Comparison of ENCODE assay signal across 26 mouse cellular contexts in genomic region chr11:100311656-100312055, GRCm38 (mm10). TPM values are rescaled to one million over a fixed set of nuclear protein-coding genes. Genes with fewer than 3 reads are reported as not detected.
A peak's percentile ranks its signal among the peaks of the same experiment; 100 is the strongest.
DNase-seq lines count a peak whose midpoint lies in the region; ATAC-seq and TF ChIP-seq lines count a peak whose summit lies in the region.
"Had no signal": no experiment of that assay in that cellular context is flagged by ENCODE, and none has a peak within 500 bp of the region (broad histone marks: within the 10 kb centered on the region; RNA-seq: fewer than 3 reads in every experiment).

No protein-coding gene starts in this region.

- 18% methylated on average over 1 of the region's 1 CpGs for WGBS in heart, embryonic 13.5 days
- 71% methylated on average over 1 of the region's 1 CpGs for WGBS in hindbrain, embryonic 15.5 days
- WGBS in hindbrain, embryonic 11.5 days = 69% methylated on average over 1 of the region's 1 CpGs

- no peak for TF ChIP-seq CTCF in MEL (IDR thresholded peaks at IDR 0.05 in 2 of 3, conservative IDR thresholded peaks at IDR 0.05 in 1 of 3; ENCODE audit: control insufficient read depth in 1 of 3, insufficient read depth in 1 of 3, low read depth in 2 of 3, low read length in 3 of 3, poor library complexity in 1 of 3, severe bottlenecking in 1 of 3)
- TF ChIP-seq CTCF in cortical plate, adult 2 months (IDR thresholded peaks at IDR 0.05; ENCODE audit: extremely low read depth, insufficient read depth, low read length) = no peak

- H3K4me1 ChIP-seq in heart, embryonic 13.5 days = peaks cover 13% of the 10 kb centered on the region
- H3K4me1 ChIP-seq in hindbrain, embryonic 15.5 days (replicated peaks) = peaks cover 8% of the 10 kb centered on the region; the same call in 1 of the 2 replicates
- no peaks in the 10 kb centered on the region for H3K4me1 ChIP-seq in hindbrain, embryonic 11.5 days (replicated peaks; ENCODE audit: control insufficient read depth, insufficient read depth, low read length)
- peaks cover 0 to 7% of the 10 kb centered on the region in 2 experiments; a peak in 1 of 4 replicates for H3K4me1 ChIP-seq in MEL (ENCODE audit: control insufficient read depth in 1 of 2, insufficient read depth in 2 of 2, low read length in 2 of 2)
- peaks cover 4% of the 10 kb centered on the region for H3K4me1 ChIP-seq in cortical plate, adult 2 months (ENCODE audit: control insufficient read depth, insufficient read depth, low read length)
- H3K4me1 ChIP-seq: embryonic facial prominence, embryonic 12.5 days; kidney, embryonic 15.5 days had no signal

- TF ChIP-seq POLR2A in MEL (IDR thresholded peaks at IDR 0.05; ENCODE audit: control insufficient read depth in 1 of 2, insufficient read depth in 1 of 2, low read depth in 1 of 2, low read length in 2 of 2, poor library complexity in 1 of 2) = no peak
- no peak for TF ChIP-seq POLR2A in cortical plate, adult 2 months (IDR thresholded peaks at IDR 0.05; ENCODE audit: extremely low read depth, insufficient read depth, low read length)

- H3K9ac ChIP-seq in heart, embryonic 13.5 days = peak overlapping the region; percentile 6; the same call in 1 of the 2 replicates
- H3K9ac ChIP-seq in hindbrain, embryonic 15.5 days = no peak overlapping the region
- H3K9ac ChIP-seq in hindbrain, embryonic 11.5 days (ENCODE audit: low read depth, low read length) = no peak overlapping the region
- no peak overlapping the region for H3K9ac ChIP-seq in MEL (ENCODE audit: control insufficient read depth, low read depth, low read length, poor library complexity, severe bottlenecking)
- H3K9ac ChIP-seq: embryonic facial prominence, embryonic 12.5 days; kidney, embryonic 15.5 days; liver, embryonic 15.5 days; lung, embryonic 15.5 days; midbrain, embryonic 15.5 days; neural tube, embryonic 12.5 days had no signal

- no peak overlapping the region for H3K4me3 ChIP-seq in heart, embryonic 13.5 days
- no peak overlapping the region for H3K4me3 ChIP-seq in hindbrain, embryonic 15.5 days
- no peak overlapping the region for H3K4me3 ChIP-seq in hindbrain, embryonic 11.5 days (ENCODE audit: low read depth, low read length)
- H3K4me3 ChIP-seq in MEL (ENCODE audit: control insufficient read depth in 1 of 2, insufficient read depth in 1 of 2, low read depth in 2 of 2, low read length in 2 of 2) = no peak overlapping the region
- no peak overlapping the region for H3K4me3 ChIP-seq in cortical plate, adult 2 months (ENCODE audit: insufficient read depth, low read length)
- H3K4me3 ChIP-seq: embryonic facial prominence, embryonic 12.5 days; kidney, embryonic 15.5 days; liver, embryonic 15.5 days; lung, embryonic 15.5 days; midbrain, embryonic 15.5 days; neural tube, embryonic 12.5 days had no signal

- H3K9me3 ChIP-seq in heart, embryonic 13.5 days = no peaks in the 10 kb centered on the region
- no peaks in the 10 kb centered on the region for H3K9me3 ChIP-seq in hindbrain, embryonic 15.5 days
- H3K9me3 ChIP-seq in hindbrain, embryonic 11.5 days (ENCODE audit: control insufficient read depth, low read length) = no peaks in the 10 kb centered on the region
- H3K9me3 ChIP-seq in MEL (replicated peaks; ENCODE audit: insufficient read depth, low read length) = no peaks in the 10 kb centered on the region
- H3K9me3 ChIP-seq: embryonic facial prominence, embryonic 12.5 days; kidney, embryonic 15.5 days; liver, embryonic 15.5 days; lung, embryonic 15.5 days; midbrain, embryonic 15.5 days; neural tube, embryonic 12.5 days had no signal

- no peak for DNase-seq in heart, adult 11 months
- no peak for DNase-seq in hindbrain, embryonic 11.5 days (ENCODE audit: low spot score)
- peak; percentile 42 for DNase-seq in MEL (ENCODE audit: low read depth, low spot score)
- DNase-seq in thymus, postnatal 10 days (ENCODE audit: low spot score in 2 of 2) = no peak
- DNase-seq: adrenal gland, adult 8-10 months; cerebellum, adult 11-12 months; left cerebral cortex, postnatal 4 days; liver; retina, postnatal 1 day; thymus, postnatal 25 days had no signal

- TF ChIP-seq RAD21 in MEL (IDR thresholded peaks at IDR 0.05; ENCODE audit: low read depth, low read length) = no peak

- H3K27me3 ChIP-seq in heart, embryonic 13.5 days (replicated peaks) = no peaks in the 10 kb centered on the region
- no peaks in the 10 kb centered on the region for H3K27me3 ChIP-seq in hindbrain, embryonic 15.5 days
- no peaks in the 10 kb centered on the region for H3K27me3 ChIP-seq in hindbrain, embryonic 11.5 days (ENCODE audit: control insufficient read depth, insufficient read depth, low read length)
- peaks cover 3 to 8% of the 10 kb centered on the region in 2 experiments; a peak in 3 of 4 replicates for H3K27me3 ChIP-seq in MEL (ENCODE audit: control insufficient read depth in 1 of 2, insufficient read depth in 2 of 2, low read length in 2 of 2)
- H3K27me3 ChIP-seq: embryonic facial prominence, embryonic 12.5 days; kidney, embryonic 15.5 days; liver, embryonic 15.5 days; lung, embryonic 15.5 days; midbrain, embryonic 15.5 days; neural tube, embryonic 12.5 days had no signal

- peak in 1 of 2 experiments; percentile 64; a peak in 2 of 4 replicates for TF ChIP-seq EP300 in MEL (IDR thresholded peaks at IDR 0.05; ENCODE audit: low read depth in 1 of 2, low read length in 2 of 2)

- H3K79me2 ChIP-seq in MEL (ENCODE audit: control insufficient read depth, insufficient read depth, low read length, poor library complexity) = no peaks in the 10 kb centered on the region

- H3K4me2 ChIP-seq in heart, embryonic 13.5 days = peak overlapping the region; percentile 30
- H3K4me2 ChIP-seq in hindbrain, embryonic 15.5 days = no peak overlapping the region
- H3K4me2 ChIP-seq in hindbrain, embryonic 11.5 days (replicated peaks; ENCODE audit: low read depth, low read length) = no peak overlapping the region
- H3K4me2 ChIP-seq: embryonic facial prominence, embryonic 12.5 days; kidney, embryonic 15.5 days; liver, embryonic 15.5 days; lung, embryonic 15.5 days; midbrain, embryonic 15.5 days; neural tube, embryonic 12.5 days had no signal

- H3K27ac ChIP-seq in heart, embryonic 13.5 days (replicated peaks) = peak overlapping the region; percentile 81
- H3K27ac ChIP-seq in hindbrain, embryonic 15.5 days (replicated peaks) = peak overlapping the region; percentile 6; the same call in 1 of the 2 replicates
- no peak overlapping the region for H3K27ac ChIP-seq in hindbrain, embryonic 11.5 days (ENCODE audit: low read depth, low read length)
- no peak overlapping the region for H3K27ac ChIP-seq in MEL (ENCODE audit: control insufficient read depth, low read depth, low read length)
- 0 out of 2 replicates have a peak overlapping the region, but pooled peaks have one; percentile 74 for H3K27ac ChIP-seq in cortical plate, adult 2 months (ENCODE audit: insufficient read depth, low read length)
- H3K27ac ChIP-seq: embryonic facial prominence, embryonic 12.5 days; kidney, embryonic 15.5 days; liver, embryonic 15.5 days; lung, embryonic 15.5 days; macrophage; midbrain, embryonic 15.5 days; neural tube, embryonic 12.5 days had no signal

- H3K36me3 ChIP-seq in heart, embryonic 13.5 days = no peaks in the 10 kb centered on the region
- no peaks in the 10 kb centered on the region for H3K36me3 ChIP-seq in hindbrain, embryonic 15.5 days
- no peaks in the 10 kb centered on the region for H3K36me3 ChIP-seq in hindbrain, embryonic 11.5 days (ENCODE audit: control insufficient read depth, insufficient read depth, low read length)
- H3K36me3 ChIP-seq in MEL (ENCODE audit: control insufficient read depth in 1 of 2, insufficient read depth in 2 of 2, low read length in 2 of 2) = no peaks in the 10 kb centered on the region
- H3K36me3 ChIP-seq: embryonic facial prominence, embryonic 12.5 days; kidney, embryonic 15.5 days; liver, embryonic 15.5 days; lung, embryonic 15.5 days; midbrain, embryonic 15.5 days; neural tube, embryonic 12.5 days had no signal

- no peak for ATAC-seq in heart, embryonic 13.5 days (ENCODE audit: extremely low read depth, insufficient number of reproducible peaks, low FRiP score, low TSS enrichment)
- no peak for ATAC-seq in hindbrain, embryonic 15.5 days (ENCODE audit: low FRiP score, low read depth)
- ATAC-seq in hindbrain, embryonic 11.5 days (ENCODE audit: low FRiP score) = no peak
- ATAC-seq: activated CD4-positive, CD25-positive, alpha-beta regulatory T cell, adult 4 months; midbrain, embryonic 15.5 days had no signal

RNA-seq across cellular contexts. Expression of gene Eif1, which starts 8.0 kb away (rescaled TPM):
- polyA plus RNA-seq in heart, embryonic 13.5 days (2015; fragmentation: Nextera tagmentation; extraction: Ambion mirVana) = 1,570 and 1,681 TPM in 2 replicates
- polyA plus RNA-seq in hindbrain, embryonic 15.5 days (2015; fragmentation: Nextera tagmentation; extraction: Ambion mirVana) = 1,215 and 1,231 TPM in 2 replicates
- polyA plus RNA-seq in hindbrain, embryonic 11.5 days (2014; fragmentation: Nextera tagmentation; extraction: Ambion mirVana) = 1,709 and 1,853 TPM in 2 replicates
- total RNA-seq in MEL (2012; rRNA removed) = 320 and 383 TPM in 2 replicates
- polyA plus RNA-seq in MEL (2012; ENCODE audit: insufficient read depth in 1 of 2, insufficient read length in 2 of 2, low read depth in 1 of 2, low replicate concordance in 2 of 2, missing spikeins in 1 of 2) = 100 to 1,000 TPM; 289 to 926 TPM
- 534 and 549 TPM in 2 replicates for polyA plus RNA-seq in cortical plate, adult 2 months (2012; rRNA removed)

RNA-seq across cellular contexts. Expression of gene Gast, which starts 22.6 kb away (rescaled TPM):
- not detected in 2 replicates for polyA plus RNA-seq in heart, embryonic 13.5 days (2015; fragmentation: Nextera tagmentation; extraction: Ambion mirVana)
- polyA plus RNA-seq in hindbrain, embryonic 15.5 days (2015; fragmentation: Nextera tagmentation; extraction: Ambion mirVana) = 0.38 TPM in 1 of 2 replicates, not detected in the other
- polyA plus RNA-seq in hindbrain, embryonic 11.5 days (2014; fragmentation: Nextera tagmentation; extraction: Ambion mirVana) = 1.1 TPM in 1 of 2 replicates, not detected in the other
- not detected in 2 replicates for total RNA-seq in MEL (2012; rRNA removed)
- not detected for polyA plus RNA-seq in MEL (2012; ENCODE audit: insufficient read depth in 1 of 2, insufficient read length in 2 of 2, low read depth in 1 of 2, low replicate concordance in 2 of 2, missing spikeins in 1 of 2)
- 0.33 TPM in 1 of 2 replicates, not detected in the other for polyA plus RNA-seq in cortical plate, adult 2 months (2012; rRNA removed)
- total RNA-seq: adrenal gland, adult 8-10 months; gastrocnemius, postnatal 4 days; left cerebral cortex, adult 8-10 months; left cerebral cortex, postnatal 4 days had no signal
- polyA plus RNA-seq: activated CD4-positive, CD25-positive, alpha-beta regulatory T cell, adult 4 months; C2C12; embryonic facial prominence, embryonic 12.5 days; kidney, embryonic 15.5 days; liver, embryonic 15.5 days; lung, embryonic 15.5 days; macrophage; neural tube, embryonic 12.5 days had no signal

RNA-seq across cellular contexts. Expression of gene Krt42, which starts 42.0 kb away (rescaled TPM):
- not detected in 2 replicates for polyA plus RNA-seq in heart, embryonic 13.5 days (2015; fragmentation: Nextera tagmentation; extraction: Ambion mirVana)
- not detected in 2 replicates for polyA plus RNA-seq in hindbrain, embryonic 15.5 days (2015; fragmentation: Nextera tagmentation; extraction: Ambion mirVana)
- polyA plus RNA-seq in hindbrain, embryonic 11.5 days (2014; fragmentation: Nextera tagmentation; extraction: Ambion mirVana) = not detected in 2 replicates
- total RNA-seq in MEL (2012; rRNA removed) = not detected in 2 replicates
- polyA plus RNA-seq in MEL (2012; ENCODE audit: insufficient read depth in 1 of 2, insufficient read length in 2 of 2, low read depth in 1 of 2, low replicate concordance in 2 of 2, missing spikeins in 1 of 2) = not detected
- not detected in 2 replicates for polyA plus RNA-seq in cortical plate, adult 2 months (2012; rRNA removed)
- total RNA-seq: adrenal gland, adult 8-10 months; gastrocnemius, postnatal 4 days; left cerebral cortex, adult 8-10 months; left cerebral cortex, postnatal 4 days had no signal
- polyA plus RNA-seq: activated CD4-positive, CD25-positive, alpha-beta regulatory T cell, adult 4 months; C2C12; embryonic facial prominence, embryonic 12.5 days; forebrain, embryonic 11.5 days; kidney, embryonic 15.5 days; liver, embryonic 15.5 days; lung, embryonic 15.5 days; macrophage; midbrain, embryonic 15.5 days; neural tube, embryonic 12.5 days; stomach, embryonic 14.5 days had no signal

RNA-seq across cellular contexts. Expression of gene Hap1, which starts 44.3 kb away (rescaled TPM):
- 8.0 and 9.3 TPM in 2 replicates for polyA plus RNA-seq in heart, embryonic 13.5 days (2015; fragmentation: Nextera tagmentation; extraction: Ambion mirVana)
- polyA plus RNA-seq in hindbrain, embryonic 15.5 days (2015; fragmentation: Nextera tagmentation; extraction: Ambion mirVana) = 253 and 256 TPM in 2 replicates
- 12.0 and 12.8 TPM in 2 replicates for polyA plus RNA-seq in hindbrain, embryonic 11.5 days (2014; fragmentation: Nextera tagmentation; extraction: Ambion mirVana)
- 6.6 and 10.9 TPM in 2 replicates for total RNA-seq in MEL (2012; rRNA removed)
- polyA plus RNA-seq in MEL (2012; ENCODE audit: insufficient read depth in 1 of 2, insufficient read length in 2 of 2, low read depth in 1 of 2, low replicate concordance in 2 of 2, missing spikeins in 1 of 2) = 10 to 100 TPM in 1 of 2 experiments, not detected in 1; 34.8 TPM
- 76.5 and 83.3 TPM in 2 replicates for polyA plus RNA-seq in cortical plate, adult 2 months (2012; rRNA removed)
- polyA plus RNA-seq: macrophage had no signal

RNA-seq across cellular contexts. Expression of gene Krt17, which starts 50.8 kb away (rescaled TPM):
- 2.3 and 3.0 TPM in 2 replicates for polyA plus RNA-seq in heart, embryonic 13.5 days (2015; fragmentation: Nextera tagmentation; extraction: Ambion mirVana)
- polyA plus RNA-seq in hindbrain, embryonic 15.5 days (2015; fragmentation: Nextera tagmentation; extraction: Ambion mirVana) = 0.18 and 0.39 TPM in 2 replicates
- 0.22 and 0.25 TPM in 2 replicates for polyA plus RNA-seq in hindbrain, embryonic 11.5 days (2014; fragmentation: Nextera tagmentation; extraction: Ambion mirVana)
- not detected in 2 replicates for total RNA-seq in MEL (2012; rRNA removed)
- polyA plus RNA-seq in MEL (2012; ENCODE audit: insufficient read depth in 1 of 2, insufficient read length in 2 of 2, low read depth in 1 of 2, low replicate concordance in 2 of 2, missing spikeins in 1 of 2) = not detected
- 0.13 and 0.15 TPM in 2 replicates for polyA plus RNA-seq in cortical plate, adult 2 months (2012; rRNA removed)
- total RNA-seq: adrenal gland, adult 8-10 months; left cerebral cortex, postnatal 4 days had no signal
- polyA plus RNA-seq: forebrain, embryonic 11.5 days; macrophage had no signal

Comparison
In these comparisons a context has a peak if more than half of its experiments do, and no peak if none do; other contexts are left out.
1. H3K27ac ChIP-seq: peak in heart, embryonic 13.5 days (single experiment), hindbrain, embryonic 15.5 days (single experiment) and cortical plate, adult 2 months (single experiment); none in hindbrain, embryonic 11.5 days (single experiment) and MEL (single experiment).